Mouse (Mus musculus) brain, adult 2 months (tissue): ENCODE data around the gene Fam216b.
A peak's percentile ranks its signal among the peaks of the same experiment; 100 is the strongest.

Experiments
- DNase-seq: peaks from one replicate; pipeline ENCODE4 v3.0.0; 2011; ENCODE audit warnings: low read depth, low spot score

Gene Fam216b

GRCm38 (mm10) chr14:78043079-78043478 is 45.7 kb downstream of the Fam216b start:
- no peak for DNase-seq

GRCm38 (mm10) chr14:78041886-78042526 is 46.8 kb downstream of the Fam216b start:
- peak; percentile 18 for DNase-seq

GRCm38 (mm10) chr14:78040643-78041042 is 48.2 kb downstream of the Fam216b start:
- no peak for DNase-seq

- DNase-seq: peak; percentile 55
These were observed 49.9 kb downstream of the Fam216b start for GRCm38 (mm10) chr14:78038876-78039275.
